Mouse (Mus musculus) thymus, postnatal 4 days (tissue): ENCODE results near the gene Gm45140.
A peak's percentile ranks its signal among the peaks of the same experiment; 100 is the strongest.

ENCODE experiments used
- DNase-seq: peaks from one replicate; pipeline ENCODE4 v3.0.0; 2021

Gm45140 gene

GRCm38 (mm10) chr6:87842254-87842653 lies 6.7 kb upstream of the Gm45140 start:
- peak; percentile 29 for DNase-seq

DNA sequence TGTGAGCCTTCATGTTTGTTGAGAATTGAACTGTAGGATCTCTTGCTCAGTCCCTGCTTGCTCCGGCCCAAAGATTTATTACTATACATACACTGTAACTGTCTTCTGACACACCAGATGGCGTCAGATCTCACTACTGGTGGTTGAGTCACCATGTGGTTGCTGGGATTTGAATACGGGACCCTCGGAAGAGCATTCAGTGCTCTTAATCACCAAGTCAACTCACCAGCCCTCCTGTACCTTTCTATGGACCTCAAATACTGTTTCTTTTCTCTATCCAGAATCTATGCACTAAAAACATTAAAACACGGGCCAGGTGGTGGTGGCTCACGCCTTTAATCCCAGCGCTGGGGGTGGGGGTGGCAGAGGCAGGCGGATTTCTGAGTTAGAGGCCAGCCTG lies 6.0 kb upstream of the Gm45140 start:
- no peak for DNase-seq

- no peak for DNase-seq
Observed at GRCm38 (mm10) chr6:87839797-87840341, 4.3 kb upstream of the Gm45140 start.

DNA sequence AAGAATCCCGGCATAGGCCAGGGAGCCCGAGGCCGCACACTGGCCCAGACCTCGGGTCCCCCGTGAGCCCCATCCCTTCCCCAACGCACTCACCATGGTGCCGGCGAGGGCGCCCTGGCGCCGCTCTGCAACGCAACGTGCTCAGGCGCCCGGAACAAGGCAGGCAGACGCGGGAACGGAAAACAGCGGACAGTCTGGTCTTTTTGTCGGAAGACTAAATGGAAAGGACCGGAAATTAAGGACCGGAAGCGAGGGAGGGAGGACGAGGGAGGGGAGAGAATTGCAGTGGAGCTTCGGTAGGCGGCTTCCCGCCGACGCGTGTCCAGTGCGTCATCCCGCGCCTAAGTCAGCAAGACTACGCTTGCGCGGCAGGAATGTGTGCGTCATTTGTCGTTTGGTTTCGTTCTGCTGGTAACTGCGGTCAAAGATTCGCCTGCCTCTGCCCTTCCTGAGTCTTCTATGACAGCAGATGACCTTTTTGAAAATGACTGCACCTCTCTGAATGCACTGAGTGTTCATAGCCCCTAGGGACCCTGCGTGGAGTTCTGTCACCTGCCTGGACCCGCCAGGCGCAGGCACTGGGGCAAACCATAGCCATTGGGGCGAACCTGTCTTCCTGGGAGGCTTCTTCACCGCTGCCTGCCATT lies 3.1 kb upstream of the Gm45140 start, which contains the start of gene Isy1:
TSS of gene Isy1 (minus strand) at position 248 of the 647 bp plus-strand sequence.
- peak; percentile 88 for DNase-seq

- DNase-seq = no peak
Observed at GRCm38 (mm10) chr6:87820366-87820765, 15.2 kb downstream of the Gm45140 start.

GRCm38 (mm10) chr6:87814486-87814885 lies 21.1 kb downstream of the Gm45140 start:
- no peak for DNase-seq

DNA sequence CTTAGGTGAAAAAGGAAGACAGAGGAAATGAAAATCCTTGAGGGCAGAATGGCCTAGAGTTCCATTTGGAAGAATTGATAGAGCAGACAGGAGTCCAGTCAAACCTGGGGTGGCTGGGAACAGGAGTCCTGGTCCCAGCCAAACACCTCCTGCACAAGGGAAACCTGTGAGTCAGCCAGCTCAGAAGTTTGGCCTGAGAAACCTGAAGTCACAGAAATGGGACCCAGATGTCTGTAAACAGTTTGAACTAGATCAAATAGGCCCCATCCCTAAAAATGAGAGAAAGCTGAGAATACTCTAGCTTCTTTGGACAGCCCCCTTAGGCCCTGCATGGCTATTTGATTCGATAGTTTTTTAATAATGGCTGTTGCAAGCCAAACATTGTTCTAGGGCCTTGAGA lies 22.9 kb downstream of the Gm45140 start:
- no peak for DNase-seq

DNA sequence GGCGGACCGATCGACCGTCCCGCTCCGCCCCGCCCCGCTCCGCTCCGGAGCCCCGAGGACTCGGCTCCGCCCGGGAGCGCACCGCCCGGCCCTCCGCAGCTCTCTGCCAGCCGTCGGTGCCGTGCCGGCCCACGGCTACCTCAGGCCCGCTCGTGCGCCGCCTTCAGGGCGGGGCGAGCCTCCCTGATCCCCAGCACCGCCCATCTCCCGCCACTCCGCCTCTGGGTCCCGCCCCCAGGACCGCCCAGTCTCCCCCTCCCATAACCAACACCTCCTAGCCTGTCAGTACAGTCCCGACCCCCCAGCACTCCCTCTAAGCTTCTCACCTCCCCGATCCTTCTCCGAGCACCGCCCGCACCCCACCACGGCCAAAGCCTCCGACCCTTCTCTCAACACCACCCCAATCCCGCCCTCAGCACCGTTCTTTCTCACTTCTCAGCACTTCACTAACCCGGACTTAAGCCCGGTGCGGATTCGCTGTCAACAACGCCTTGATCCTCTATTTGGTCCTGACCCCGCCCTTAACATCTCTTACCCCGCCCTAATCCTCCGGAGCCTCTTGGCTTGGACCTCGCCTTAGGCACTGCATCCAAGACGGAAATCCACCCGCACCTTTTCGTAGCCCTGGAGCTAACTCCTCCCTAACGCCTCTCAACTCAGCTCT lies 23.8 kb downstream of the Gm45140 start, which contains the start of gene Rab43:
TSS of gene Rab43 (minus strand) at position 490 of the 664 bp plus-strand sequence.
- peak; percentile 96 for DNase-seq

GRCm38 (mm10) chr6:87810713-87811669 lies 24.6 kb downstream of the Gm45140 start:
- peak; percentile 67 for DNase-seq

DNA sequence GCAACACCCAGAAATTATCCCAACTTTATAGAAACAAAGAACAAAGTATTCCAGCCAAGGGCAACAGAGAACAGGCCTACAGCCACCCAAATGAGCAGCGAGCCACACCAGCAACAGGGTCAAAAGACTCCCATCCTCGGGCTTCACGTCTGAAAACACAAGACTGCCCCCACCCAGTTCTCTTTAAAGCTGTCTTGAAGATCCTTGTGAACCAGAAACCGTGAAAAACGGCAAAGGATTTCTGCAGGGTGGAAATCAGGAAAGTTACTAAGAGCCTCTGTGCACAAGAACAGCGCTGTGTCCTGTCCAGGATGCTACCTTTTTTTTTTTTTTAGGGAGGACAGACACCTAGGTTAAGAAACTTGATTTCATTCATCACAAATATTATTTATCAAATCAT lies 25.3 kb downstream of the Gm45140 start:
- no peak for DNase-seq

DNA sequence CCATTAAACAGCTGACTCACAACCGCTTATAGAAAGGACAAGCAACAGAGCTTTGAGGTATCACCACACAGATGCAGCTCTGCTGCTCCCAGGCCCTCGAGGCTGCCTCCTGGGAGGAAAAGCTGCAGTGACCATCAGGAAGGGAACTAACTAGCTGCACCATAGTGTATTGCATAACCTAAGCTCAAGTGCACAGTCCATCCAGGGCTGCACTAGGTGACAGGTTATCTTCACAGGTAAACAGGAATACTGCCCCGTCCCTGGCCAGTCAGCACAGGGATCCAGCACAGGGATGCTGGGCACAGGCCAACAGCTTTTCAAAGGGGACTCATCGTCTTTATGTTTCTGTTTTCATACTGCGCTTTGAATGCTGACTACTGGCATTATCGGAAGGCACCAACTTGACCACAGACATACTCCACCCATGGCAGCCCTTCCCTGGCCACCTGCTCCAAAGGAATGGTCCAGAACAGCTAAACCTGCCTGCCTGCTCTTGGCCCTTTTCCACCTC lies 25.9 kb downstream of the Gm45140 start:
- no peak for DNase-seq

GRCm38 (mm10) chr6:87809144-87809543 lies 26.5 kb downstream of the Gm45140 start:
- no peak for DNase-seq

GRCm38 (mm10) chr6:87808521-87808920 lies 27.1 kb downstream of the Gm45140 start:
- DNase-seq = no peak

DNA sequence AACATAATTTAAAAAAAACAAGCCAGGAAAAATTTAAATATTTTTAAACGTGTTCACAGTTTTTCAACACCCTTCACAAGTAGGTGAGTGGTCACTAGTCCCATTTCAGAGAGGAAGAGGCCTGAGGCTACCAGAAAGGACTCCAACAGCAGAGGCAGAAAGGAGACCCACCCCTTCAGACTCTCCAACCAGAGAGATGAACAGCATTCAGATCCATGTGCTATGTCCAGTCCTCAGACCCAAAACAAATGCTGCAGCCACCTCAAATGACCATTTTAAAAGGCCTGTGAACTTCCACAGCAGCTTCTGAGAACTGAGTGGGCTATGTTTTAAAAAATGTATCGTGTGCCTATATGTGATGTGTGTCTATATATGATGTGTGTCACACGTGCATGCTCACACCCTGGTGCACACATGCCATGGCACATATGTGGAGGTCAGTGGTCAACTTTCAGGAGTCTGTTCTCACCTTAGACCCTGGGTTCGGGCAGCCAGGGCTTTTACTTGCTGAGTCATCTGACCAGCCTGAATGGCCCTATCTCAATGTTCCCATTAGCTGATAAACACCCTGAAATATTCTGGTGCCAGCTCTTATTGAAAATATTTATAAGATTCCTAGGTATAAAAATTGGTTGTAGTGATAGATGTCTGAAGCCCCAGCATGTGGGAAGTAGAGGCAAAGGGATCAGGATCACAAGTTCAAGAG lies 27.7 kb downstream of the Gm45140 start:
- DNase-seq = no peak

- DNase-seq = no peak
Observed at GRCm38 (mm10) chr6:87806857-87807256, 28.7 kb downstream of the Gm45140 start.

DNA sequence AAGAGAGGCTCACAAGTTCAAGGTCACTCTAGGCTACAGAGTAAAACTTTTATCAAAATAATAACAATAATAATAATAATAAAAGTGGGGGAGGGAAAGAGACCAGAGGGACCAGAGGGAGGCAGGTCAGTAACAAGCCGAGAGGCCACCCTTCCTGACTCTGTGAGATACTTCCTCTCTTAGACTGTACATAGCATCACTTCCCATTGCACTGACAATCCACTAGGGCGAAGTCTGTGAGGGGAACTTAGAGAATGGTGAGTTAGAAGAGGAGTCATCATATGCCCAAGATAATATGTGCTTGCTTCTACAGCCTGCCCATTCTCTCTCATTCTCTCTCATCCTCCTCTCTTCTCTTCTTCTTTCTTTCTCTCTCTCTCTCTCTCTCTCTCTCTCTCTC lies 29.6 kb downstream of the Gm45140 start:
- no peak for DNase-seq

DNA sequence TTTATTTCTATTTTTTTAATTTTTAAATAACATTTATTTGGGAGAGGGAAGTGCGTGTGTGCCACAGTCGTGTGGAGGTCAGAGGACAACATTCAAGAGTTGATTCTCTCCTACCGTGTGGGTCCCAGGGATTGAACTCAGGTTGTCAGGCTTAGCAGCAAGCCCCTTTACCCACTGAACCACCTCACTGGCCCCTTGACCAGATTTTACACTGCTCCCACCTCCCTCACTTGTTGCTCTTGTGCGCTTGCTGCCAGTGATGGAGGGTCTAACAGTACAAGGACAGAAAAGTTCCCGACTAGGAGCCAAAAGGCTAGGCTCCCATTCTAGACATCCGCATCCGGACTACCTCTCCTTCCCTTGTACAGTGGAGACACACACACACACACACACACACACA lies 30.1 kb downstream of the Gm45140 start:
- no peak for DNase-seq

DNA sequence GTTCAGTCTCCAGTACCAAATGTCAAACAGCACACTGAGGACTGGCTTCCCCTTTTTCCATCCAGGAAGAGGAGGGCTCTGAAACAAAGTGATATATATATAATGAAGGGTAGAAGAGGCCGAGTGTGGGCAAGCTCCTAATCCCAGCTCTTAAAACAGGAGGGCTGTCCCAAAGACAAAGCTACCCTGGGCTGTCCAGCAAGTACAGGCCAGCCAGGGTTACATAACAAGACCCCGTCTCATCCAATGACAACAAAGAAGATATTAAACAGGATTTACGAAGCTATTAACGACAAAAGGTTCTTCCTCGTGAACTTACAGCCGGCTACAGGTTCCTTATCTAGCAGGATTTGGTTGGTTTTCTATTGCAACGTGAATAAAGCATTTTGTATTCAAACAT lies 30.7 kb downstream of the Gm45140 start:
- no peak for DNase-seq

DNA sequence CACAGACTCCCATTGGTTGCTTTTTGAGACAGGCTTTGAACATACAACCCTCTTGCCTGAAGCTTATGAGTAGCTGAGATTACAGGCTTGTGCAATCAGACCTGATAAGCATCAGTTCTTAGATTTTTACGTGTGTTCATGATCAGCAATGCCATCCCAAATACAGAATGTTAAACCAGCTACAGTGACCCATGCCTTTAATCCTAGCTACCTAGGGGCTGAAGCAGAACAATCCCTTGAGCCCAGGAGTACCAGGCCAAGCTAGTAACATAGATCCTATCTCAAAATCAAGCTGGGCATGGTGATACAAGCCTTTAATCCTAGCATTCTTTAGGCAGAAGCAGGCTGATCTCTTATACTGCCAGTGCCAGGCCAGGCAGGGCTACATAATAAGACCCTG lies 31.6 kb downstream of the Gm45140 start:
- no peak for DNase-seq

- DNase-seq = no peak
Observed at GRCm38 (mm10) chr6:87802462-87802861, 33.1 kb downstream of the Gm45140 start.

DNA sequence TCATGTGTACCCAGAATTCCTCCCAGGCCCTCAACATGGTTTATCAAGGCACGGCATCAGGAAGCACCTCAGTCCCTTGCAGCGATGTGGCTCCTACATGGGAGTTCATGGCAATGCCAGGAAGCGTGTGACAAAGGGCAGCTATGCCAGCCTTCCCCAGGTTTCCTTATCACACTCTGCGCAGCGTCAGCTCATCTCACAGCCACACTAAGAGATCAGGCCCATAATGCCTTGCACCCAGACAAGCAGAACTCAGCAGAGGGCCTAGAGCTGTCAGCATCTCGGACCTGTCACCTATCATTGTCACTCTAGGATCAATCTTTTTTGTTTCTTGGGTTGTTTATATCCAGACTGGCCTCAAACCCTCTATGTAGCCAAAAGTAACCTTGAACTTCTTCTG lies 36.0 kb downstream of the Gm45140 start:
- DNase-seq = no peak

- no peak for DNase-seq
Observed at GRCm38 (mm10) chr6:87797321-87797720, 38.3 kb downstream of the Gm45140 start.
